Mouse (Mus musculus) hematopoietic stem cell, adult 5-6 weeks (primary cell): ENCODE data around the gene Usp45. TPM values are rescaled to one million over a fixed set of nuclear protein-coding genes. Genes with fewer than 3 reads are reported as not detected.

Source experiments
- ATAC-seq, 2 experiments: fragments of 125-278 bp in 1 of 2; replicated peaks in 1 of 2; 2 replicates each; pipeline ENCODE4 v1.8.0; 2016 to 2017; ENCODE audit warnings: inconsistent platforms in 2 of 2, mild to moderate bottlenecking in 2 of 2, moderate number of reproducible peaks in 2 of 2, low read depth in 1 of 2, moderate TSS enrichment in 1 of 2; ENCODE audit not compliant: low FRiP score in 2 of 2, poor library complexity in 2 of 2, severe bottlenecking in 2 of 2, insufficient read depth in 1 of 2, low TSS enrichment in 1 of 2
- total RNA-seq: library from RNA; stranded (forward); fragments of 172-1452, 232-1000 nt; gene quantifications from 2 replicates; pipeline ENCODE4 v1.2.3, GENCODE M21; 2017

Gene Usp45
- total RNA-seq, 1 experiment from 2014 or later = 18.9 TPM

DNA sequence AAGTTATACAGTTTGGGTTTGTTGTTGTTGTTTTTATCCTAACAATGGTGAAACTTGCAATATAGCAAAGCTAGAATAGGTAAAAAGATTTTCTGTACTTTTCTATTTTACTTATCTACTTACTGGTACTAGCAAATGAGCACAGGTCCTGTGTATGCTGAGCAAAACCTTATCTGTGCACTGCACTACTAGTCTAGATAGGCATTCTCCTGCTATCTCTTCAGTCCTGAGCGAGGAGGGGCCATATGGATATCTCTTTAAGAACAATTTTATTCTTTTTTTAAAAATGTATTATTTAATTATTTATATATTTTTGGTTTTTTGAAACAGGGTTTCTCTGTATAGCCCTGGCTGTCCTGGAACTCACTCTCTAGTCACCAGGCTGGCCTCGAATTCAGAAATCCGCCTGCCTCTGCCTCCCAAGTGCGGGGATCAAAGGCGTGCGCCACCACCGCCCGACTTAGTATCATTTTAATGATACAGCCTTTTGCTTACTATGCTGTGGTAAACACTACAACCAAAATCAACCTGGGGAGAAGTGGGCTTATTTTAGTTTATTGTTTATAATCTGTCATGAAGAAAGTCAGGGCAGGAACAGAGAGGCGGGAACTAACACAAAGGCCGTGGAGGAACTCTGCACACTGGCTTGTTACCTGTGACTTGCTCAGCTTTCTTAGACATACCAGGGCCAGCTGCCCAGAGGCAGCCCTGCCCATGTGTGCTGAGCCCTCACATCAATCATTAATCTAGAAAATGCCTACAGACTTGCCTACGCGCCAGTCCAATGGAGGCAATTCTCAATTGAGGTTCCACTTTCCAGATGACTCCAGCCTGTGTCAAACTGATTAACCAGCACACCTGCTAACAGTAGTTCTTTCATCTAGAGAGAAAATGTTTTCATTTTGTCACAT, 14.1 kb downstream of the Usp45 start:
- no peak for ATAC-seq

DNA sequence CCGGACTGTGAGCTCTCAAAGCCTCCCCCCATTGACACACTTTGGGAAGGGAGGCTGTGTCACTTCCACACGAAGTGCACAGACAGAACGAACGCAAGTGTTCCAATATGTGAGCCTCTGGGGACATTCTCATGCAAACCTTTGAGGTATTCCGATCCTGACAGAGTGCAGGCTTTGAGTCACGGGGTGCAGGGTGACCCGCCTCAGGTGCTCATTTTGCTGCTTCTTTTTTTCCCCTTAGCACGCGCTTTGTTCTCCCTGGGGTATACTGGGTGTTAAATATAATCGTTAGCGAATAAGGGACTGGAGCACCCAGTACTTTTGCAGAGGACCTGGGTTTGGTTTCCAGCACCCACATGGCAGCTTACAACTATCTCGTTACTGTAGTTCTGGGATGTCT, 19.3 kb downstream of the Usp45 start:
- ATAC-seq = no peak

DNA sequence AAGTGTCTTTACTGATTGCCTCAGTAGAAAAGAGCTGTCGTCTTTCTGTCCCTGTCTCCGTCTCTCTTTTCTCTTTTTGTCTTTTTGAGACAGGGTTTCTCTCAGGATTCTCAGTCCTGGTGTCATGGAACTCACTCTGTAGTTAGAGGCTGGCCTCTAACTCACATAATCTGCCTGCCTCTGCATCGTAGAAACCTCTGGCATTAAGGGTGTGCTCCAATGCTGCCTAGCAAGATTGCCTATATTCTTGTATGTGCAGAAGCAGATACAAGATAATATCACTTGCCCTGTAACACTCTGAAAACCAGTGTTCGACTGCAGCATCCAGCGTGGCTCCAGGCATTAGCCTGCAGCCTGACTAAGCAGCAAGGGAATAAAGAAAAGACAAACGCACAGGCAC, 21.9 kb downstream of the Usp45 start:
- ATAC-seq = no peak

DNA sequence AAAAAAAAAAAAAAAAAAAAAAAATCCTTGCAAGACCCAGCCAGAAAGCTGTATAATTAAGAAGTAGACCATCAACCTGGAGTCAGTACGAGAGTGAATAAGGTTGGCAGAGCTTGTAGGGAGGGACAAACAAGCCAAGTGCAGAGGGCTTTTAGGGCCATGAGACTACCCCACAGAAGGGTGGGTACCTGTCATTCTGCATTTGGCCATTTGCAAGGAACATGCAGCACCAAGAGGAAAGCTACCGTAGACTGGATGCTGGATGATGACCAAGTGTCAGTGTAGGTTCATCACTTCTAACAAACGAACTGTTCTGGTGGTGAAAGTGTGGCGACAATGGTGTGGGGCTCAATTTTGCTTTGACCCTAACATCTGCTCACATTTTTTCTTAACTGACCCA, 22.9 kb downstream of the Usp45 start:
- no peak for ATAC-seq

DNA sequence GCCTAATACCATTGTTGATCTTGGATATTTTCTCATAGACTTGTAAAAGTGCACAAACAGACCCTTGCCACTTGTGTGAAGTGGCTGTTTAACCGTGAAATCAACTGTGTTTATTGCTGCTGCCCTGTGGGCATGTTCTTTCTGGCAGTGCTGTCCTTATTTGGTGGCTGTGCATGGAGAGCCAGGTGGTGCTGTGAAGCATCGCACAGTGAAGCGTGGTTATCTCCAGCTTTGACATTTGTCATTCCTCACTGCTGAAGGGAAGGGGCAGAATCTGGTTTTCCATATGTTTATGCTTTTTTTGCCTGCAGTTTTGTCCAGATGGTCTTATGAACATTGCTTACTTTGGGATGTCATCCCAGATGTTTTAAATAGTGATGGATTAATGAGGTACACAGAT, 26.7 kb downstream of the Usp45 start:
- no peak for ATAC-seq

DNA sequence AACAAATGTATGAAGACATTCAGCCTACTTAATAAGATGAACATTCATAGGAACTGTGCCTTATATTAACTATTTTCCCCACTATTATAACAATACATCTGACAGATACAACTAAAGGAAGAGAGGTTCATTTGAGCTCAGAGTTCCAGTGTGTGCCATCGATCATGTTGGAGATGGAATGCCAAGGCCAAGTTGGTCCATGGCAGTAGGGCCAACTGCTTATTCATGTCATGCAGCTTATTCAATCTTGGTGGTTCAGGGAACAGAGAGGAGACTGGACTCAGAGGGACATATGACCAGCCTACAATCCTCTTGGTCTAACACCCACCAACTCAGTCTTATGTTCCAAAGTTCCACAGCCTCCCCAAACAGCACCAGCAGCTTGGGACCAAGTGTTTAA, 34.1 kb downstream of the Usp45 start:
- ATAC-seq = no peak

DNA sequence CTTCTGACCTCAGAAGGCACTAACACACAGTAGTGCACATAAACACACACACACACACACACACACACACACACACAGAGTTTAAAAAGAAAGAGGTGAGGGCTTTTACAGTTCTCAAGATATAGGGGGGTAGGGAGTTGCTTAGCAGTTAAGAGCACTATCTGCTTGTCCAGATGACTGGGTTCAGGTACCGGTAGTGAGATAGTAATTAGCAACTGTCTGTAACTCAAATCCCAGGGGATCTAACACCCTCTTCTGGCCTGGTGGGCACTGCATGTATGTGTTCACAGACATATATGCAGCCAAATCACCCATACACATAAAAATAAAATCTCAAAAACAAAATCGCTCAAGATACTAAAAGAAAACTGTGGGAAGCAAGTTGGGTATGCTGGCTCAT, 34.7 kb downstream of the Usp45 start:
- no peak for ATAC-seq

DNA sequence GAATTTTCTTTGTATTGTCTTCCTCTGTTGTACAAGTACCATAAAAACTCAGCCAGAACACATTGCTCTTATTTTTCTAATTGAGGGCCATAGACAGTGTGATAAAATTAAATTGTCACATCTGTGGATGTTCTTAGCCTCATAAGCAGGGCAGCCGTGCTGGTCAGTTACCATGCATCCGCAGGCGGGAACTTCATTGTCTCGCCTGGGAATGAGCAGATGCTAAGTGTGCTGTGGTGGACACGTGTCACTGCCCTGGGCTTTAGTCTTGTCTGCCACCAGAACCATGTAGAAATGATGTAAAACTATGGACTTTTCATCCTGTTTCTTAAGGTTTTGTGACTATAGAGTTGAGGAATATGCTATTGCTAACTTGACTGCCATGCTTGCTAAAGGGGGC, 40.2 kb downstream of the Usp45 start:
- no peak for ATAC-seq

DNA sequence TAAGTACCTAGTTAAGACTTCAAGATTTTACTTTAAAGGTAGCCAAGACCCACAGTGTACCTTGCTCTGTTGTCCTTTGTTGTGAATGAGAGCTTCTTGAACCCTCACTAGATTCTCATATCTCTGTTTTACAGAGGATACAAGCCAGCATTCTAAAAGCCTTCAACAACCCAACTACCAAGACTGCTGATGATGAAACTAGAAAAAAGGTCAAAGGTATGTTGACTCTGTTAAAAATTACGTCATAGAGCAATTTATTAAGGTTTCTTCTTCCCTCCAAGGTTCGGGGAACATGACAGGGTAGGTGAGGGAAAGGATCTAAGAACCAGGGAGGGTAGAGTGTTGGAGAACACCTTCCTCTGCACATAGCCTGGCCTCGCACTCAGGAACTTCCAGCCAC, 43.7 kb downstream of the Usp45 start:
- ATAC-seq = no peak

DNA sequence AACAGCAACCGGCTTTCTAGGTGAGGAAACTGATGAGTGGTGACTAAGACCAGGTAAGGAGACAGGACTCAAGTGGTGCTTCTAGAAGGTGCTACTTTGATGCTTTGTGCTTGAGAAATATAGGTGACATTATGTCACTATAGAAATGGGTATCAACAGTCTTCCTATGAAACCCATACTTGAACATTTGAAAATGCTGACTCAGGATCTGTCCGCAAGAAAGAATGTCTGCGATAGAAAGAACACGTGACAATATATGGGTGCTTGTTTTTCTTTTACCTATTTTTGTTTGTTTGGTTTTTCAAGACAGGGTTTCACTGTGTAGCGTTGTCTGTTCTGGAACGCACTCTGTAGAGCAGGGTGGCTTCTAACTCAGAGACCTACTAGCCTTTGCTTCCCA, 45.7 kb downstream of the Usp45 start:
- no peak for ATAC-seq

DNA sequence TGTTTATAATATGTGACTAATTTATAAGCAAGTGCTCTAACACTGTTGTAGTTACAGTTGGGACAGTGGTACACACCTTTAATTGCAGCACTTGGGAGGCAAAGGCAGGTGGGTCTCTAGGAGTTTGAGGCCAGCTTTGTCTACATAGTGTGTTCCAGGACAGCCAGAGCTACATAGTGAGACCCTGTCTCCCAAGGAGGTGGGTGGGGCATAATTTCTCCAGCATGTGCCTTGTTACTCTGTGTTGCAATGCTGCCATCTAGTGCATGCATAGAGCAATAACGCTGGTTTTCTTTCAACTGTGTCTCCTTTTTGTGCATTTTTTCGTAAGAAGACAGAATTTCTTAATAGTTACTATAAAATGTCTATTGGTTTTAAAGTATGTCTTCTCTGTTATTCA, 47.1 kb downstream of the Usp45 start:
- ATAC-seq = peak; percentile 83 to 91

DNA sequence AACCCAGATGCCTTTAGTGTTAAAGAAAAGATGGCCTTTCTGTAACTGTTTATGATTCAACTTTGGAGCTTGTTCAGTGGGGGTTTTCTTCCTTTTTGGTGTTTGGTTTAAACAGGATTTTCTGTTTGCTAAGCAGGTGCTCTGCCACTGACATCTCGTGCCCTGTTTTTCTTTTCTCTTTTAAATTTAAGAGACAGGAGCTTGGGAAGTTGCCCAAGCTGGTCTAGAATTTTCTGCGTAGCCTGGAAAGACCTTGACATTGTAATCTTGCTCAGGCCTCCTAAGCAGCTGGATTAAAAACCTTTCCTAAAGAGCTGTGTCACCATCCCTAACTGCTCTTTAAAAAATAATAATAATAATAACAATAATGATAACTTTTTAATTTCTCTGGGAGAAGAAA, 59.7 kb downstream of the Usp45 start:
- ATAC-seq = no peak

DNA sequence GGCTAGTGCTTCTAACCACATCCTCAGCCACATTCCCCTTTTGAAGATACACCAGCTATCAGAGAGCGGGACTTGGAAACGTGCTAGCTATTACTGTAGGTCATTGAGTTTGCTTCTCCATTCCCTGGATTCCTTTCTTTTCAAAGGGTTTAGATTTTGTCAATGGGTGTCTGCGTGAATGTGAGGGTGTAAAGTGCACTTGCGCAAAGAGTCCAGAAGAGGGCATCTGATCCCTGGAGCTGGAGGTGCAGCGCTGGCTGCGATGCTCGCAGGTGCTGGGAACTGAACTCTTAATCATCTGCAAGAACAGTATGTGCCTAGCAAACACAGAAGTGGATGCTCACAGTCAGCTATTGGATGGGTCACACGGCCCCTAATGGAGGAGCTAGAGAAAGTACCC, 65.9 kb downstream of the Usp45 start:
- ATAC-seq = no peak

DNA sequence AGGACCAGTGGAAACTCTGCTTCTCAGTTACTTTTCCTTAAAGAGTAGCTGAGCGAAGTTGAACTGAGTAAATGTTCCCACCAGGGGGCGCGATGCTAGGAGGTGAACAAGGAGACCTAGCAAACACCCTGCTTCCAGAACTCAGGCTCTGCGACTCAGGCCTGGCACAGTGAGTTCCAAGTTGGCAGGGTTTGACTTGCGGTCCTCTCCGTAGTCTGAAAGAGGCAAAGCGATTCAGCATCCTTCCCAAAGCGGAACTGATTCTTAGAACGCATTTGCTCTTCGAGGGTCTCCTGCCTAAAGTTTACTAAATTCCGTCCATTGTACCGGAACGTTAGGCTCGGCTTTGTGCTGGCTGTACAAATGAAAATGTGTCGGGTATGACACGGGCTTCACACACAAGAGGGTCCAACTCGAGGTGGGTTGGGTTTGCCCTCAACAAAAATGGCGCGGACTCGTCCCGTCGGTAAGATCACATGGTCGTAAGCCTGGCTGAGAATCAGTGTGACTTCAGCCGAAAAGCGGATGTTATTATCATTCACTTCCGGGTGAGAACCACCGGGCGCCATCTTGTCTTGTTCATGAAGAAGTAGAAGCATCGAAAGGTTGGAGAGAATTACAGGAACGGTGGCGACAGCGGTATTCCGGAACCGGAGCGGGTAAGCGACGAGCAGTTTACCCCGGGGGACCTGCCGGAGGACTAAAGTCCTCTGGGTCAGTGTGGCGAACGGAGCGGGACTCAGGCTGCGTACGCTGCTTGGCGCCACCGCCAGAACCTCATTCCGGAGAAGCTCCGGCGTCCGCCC, 80.7 kb downstream of the Usp45 start, which contains the start of gene Pnisr:
Pnisr (plus strand) TSS at position 103 of the 806 bp plus-strand sequence.
- peak; percentile 91 to 93 for ATAC-seq

DNA sequence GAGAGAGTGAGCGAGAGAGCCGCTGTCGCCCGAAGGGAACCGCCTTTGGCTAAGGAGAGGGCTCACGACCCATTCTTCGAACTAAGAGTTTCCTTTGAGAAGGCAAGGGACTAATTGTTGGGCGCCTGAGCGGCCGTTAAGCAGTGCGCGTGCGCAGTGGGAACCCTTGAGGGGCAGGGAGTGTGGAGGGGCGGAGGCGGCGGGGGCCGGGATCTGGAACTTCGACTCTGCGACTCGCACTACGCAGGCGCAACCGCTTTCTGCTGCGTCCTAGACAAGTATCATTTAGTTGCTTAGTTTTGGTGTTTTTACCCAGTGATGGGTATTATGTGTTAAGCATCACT, 81.3 kb downstream of the Usp45 start:
- peak; percentile 64 to 76 for ATAC-seq

DNA sequence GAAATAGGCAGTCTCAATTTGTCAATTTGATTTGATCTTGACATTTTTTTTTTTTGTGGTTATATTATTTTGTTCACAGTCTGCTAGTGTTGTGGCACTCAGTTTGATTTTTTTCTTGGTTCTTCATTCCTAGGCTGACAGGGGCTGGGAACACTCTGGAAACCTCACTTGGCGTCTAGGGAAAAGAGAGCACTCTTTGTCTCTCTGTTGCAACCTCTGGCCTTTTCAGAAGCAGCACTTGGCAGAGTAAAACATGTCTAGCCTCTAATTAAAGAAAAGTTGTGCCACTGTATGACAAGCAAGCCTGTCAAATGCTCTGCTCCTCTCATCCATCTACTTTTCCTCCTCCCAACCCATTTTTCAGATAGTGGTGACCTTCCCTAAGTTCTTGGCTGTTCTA, 90.5 kb downstream of the Usp45 start:
- ATAC-seq = no peak

DNA sequence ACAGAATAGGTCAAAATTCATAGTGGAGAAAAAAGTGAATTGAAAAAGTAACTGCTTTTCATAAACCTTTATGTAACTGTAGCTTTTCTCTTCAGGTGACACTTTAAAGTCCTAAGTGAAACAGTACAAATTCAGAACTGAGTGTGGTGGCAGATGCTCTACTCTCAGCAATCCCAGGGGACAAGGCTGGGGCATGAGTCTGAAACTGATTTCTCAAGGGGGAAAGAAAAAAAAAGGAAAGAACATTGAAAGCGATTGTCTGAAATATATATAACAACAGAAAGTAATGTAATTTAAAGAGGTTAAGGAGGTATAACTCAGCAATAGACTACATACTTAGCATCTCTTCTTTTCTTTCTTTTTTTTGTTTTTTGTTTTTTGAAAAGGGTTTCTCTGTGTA, 98.3 kb downstream of the Usp45 start:
- no peak for ATAC-seq

DNA sequence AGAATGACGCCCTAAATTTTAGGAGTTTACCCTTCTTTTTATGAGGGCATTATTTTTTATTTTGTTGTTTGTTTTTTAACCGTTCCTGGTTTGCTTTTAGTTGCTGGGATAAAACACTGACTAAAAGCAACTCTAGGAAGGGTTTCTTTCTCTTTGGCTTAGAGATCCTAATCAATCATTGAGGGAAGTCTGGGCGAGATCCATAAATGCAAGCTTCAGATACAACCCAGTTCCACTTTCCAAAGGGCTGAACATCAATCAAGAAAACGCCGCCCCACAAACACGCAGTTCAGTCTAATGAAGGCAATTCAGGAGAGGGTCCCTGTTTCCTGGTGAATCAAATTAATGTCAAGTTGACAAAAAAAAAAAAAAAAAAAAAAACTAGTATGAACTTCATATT, 111.8 kb downstream of the Usp45 start:
- ATAC-seq = no peak
